Mouse (Mus musculus) limb, embryonic 15.5 days (tissue): ENCODE measurements around the gene Fcho2. TPM values are rescaled to one million over a fixed set of nuclear protein-coding genes. Genes with fewer than 3 reads are reported as not detected.

ENCODE experiments used
- ATAC-seq: fragments of 200-750 bp; cut with Nextera tagmentation; 2 replicates; pipeline ENCODE4 v1.8.0; 2017; ENCODE audit warnings: low read depth, moderate TSS enrichment; ENCODE audit not compliant: insufficient number of reproducible peaks, low FRiP score, low TSS enrichment
- H3K27ac ChIP-seq: fragments of 300-500 bp; sonication (generic); 2 replicates; pipeline ENCODE4 v1.5.1; 2015; ENCODE audit warnings: moderate library complexity, mild to moderate bottlenecking, inconsistent platforms
- H3K27me3 ChIP-seq: fragments of 300-500 bp; sonication (generic); 2 replicates; pipeline ENCODE4 v1.6.1; 2015; ENCODE audit warnings: inconsistent platforms
- H3K36me3 ChIP-seq: fragments of 300-500 bp; sonication (generic); 2 replicates; pipeline ENCODE4 v1.6.1; 2015; ENCODE audit warnings: inconsistent platforms
- H3K4me1 ChIP-seq: fragments of 300-500 bp; sonication (generic); 2 replicates; pipeline ENCODE4 v1.6.1; 2015; ENCODE audit warnings: inconsistent platforms
- H3K4me2 ChIP-seq: fragments of 300-500 bp; sonication (generic); 2 replicates; pipeline ENCODE4 v1.6.1; 2015; ENCODE audit warnings: mild to moderate bottlenecking, inconsistent platforms
- H3K4me3 ChIP-seq: fragments of 300-500 bp; sonication (generic); 2 replicates; pipeline ENCODE4 v1.5.1; 2015; ENCODE audit warnings: mild to moderate bottlenecking, inconsistent platforms
- H3K9ac ChIP-seq: fragments of 300-500 bp; sonication (generic); 2 replicates; pipeline ENCODE4 v1.6.1; 2015; ENCODE audit warnings: inconsistent platforms
- H3K9me3 ChIP-seq: fragments of 300-500 bp; sonication (generic); 2 replicates; pipeline ENCODE4 v1.6.1; 2016; ENCODE audit warnings: inconsistent platforms
- WGBS: fragments of 180-500 bp; shearing (Covaris S2); methylation state at CpG from one replicate; pipeline ENCODE4 v1.1.7; 2015; 5-methylcytosine and 5-hydroxymethylcytosine counted together
- polyA plus RNA-seq: library from polyadenylated mRNA; unstranded; fragments of >200 nt; fragmentation: Nextera tagmentation; extraction: Ambion mirVana; gene quantifications from 2 replicates; pipeline ENCODE4 v1.2.1, GENCODE M21; 2015

The Fcho2 gene
- polyA plus RNA-seq, 1 experiment from 2014 or later: 32.4 TPM

GRCm38 (mm10) chr13:98689605-98690290 lies 125.5 kb downstream of the Fcho2 start:
- H3K36me3 ChIP-seq: no peaks in the 10 kb centered on the region
- H3K4me2 ChIP-seq: no peak overlapping the region
- H3K27ac ChIP-seq: no peak overlapping the region
- peaks cover 25% of the 10 kb centered on the region for H3K27me3 ChIP-seq
- H3K4me3 ChIP-seq: no peak overlapping the region
- peaks cover 8% of the 10 kb centered on the region for H3K4me1 ChIP-seq
- no peak for ATAC-seq
- H3K9ac ChIP-seq: no peak overlapping the region
- 49% methylated on average over 11 of the region's 11 CpGs for WGBS
- H3K9me3 ChIP-seq: no peaks in the 10 kb centered on the region

- H3K9ac ChIP-seq: no peak overlapping the region
- ATAC-seq: no peak
- 64% methylated on average over 9 of the region's 9 CpGs for WGBS
These were observed 127.3 kb downstream of the Fcho2 start for GRCm38 (mm10) chr13:98687931-98688330.

GRCm38 (mm10) chr13:98684144-98684900 lies 130.9 kb downstream of the Fcho2 start:
- Histone ChIP-seq H3K27ac (no peak overlapping the region), H3K36me3 (no peaks in the 10 kb centered on the region), H3K27me3 (peaks cover 3% of the 10 kb centered on the region; the same call in 1 of the 2 replicates), H3K4me1 (peaks cover 6% of the 10 kb centered on the region; the same call in 1 of the 2 replicates), H3K9ac (no peak overlapping the region), H3K4me3 (no peak overlapping the region), H3K4me2 (no peak overlapping the region), H3K9me3 (no peaks in the 10 kb centered on the region)
- 48% methylated on average over 9 of the region's 9 CpGs for WGBS
- no peak for ATAC-seq

More at GRCm38 (mm10) chr13:98687931-98688330, 127.3 kb downstream of the Fcho2 start:
- Histone ChIP-seq H3K4me2 (no peak overlapping the region), H3K9me3 (no peaks in the 10 kb centered on the region), H3K27ac (no peak overlapping the region), H3K4me1 (peaks cover 6% of the 10 kb centered on the region; the same call in 1 of the 2 replicates), H3K4me3 (no peak overlapping the region), H3K27me3 (peaks cover 8% of the 10 kb centered on the region; the same call in 1 of the 2 replicates), H3K36me3 (no peaks in the 10 kb centered on the region)

GRCm38 (mm10) chr13:98683412-98683811 lies 131.8 kb downstream of the Fcho2 start:
- no peak for ATAC-seq
- Histone ChIP-seq H3K4me2 (no peak overlapping the region), H3K36me3 (no peaks in the 10 kb centered on the region), H3K9ac (no peak overlapping the region), H3K27ac (no peak overlapping the region), H3K4me3 (no peak overlapping the region), H3K9me3 (no peaks in the 10 kb centered on the region), H3K27me3 (no peaks in the 10 kb centered on the region; the same call in 1 of the 2 replicates), H3K4me1 (peaks cover 6% of the 10 kb centered on the region; the same call in 1 of the 2 replicates)
- 83% methylated on average over 2 of the region's 2 CpGs for WGBS

GRCm38 (mm10) chr13:98680470-98681060 lies 134.7 kb downstream of the Fcho2 start:
- H3K27ac ChIP-seq: no peak overlapping the region
- H3K36me3 ChIP-seq: no peaks in the 10 kb centered on the region
- no peak for ATAC-seq
- peaks cover 6% of the 10 kb centered on the region; the same call in 1 of the 2 replicates for H3K4me1 ChIP-seq
- no peaks in the 10 kb centered on the region for H3K27me3 ChIP-seq
- no peak overlapping the region for H3K4me3 ChIP-seq
- H3K9me3 ChIP-seq: no peaks in the 10 kb centered on the region
- H3K9ac ChIP-seq: no peak overlapping the region
- 76% methylated on average over 5 of the region's 5 CpGs for WGBS
- no peak overlapping the region for H3K4me2 ChIP-seq

GRCm38 (mm10) chr13:98679631-98680041 lies 135.6 kb downstream of the Fcho2 start:
- ATAC-seq: no peak
- Histone ChIP-seq H3K36me3 (no peaks in the 10 kb centered on the region), H3K4me1 (peaks cover 6% of the 10 kb centered on the region; the same call in 1 of the 2 replicates), H3K27ac (no peak overlapping the region), H3K4me2 (no peak overlapping the region), H3K27me3 (no peaks in the 10 kb centered on the region), H3K9ac (no peak overlapping the region), H3K9me3 (no peaks in the 10 kb centered on the region), H3K4me3 (no peak overlapping the region)
- WGBS: 28% methylated on average over 4 of the region's 4 CpGs

GRCm38 (mm10) chr13:98679230-98679629 lies 136.0 kb downstream of the Fcho2 start:
- no peaks in the 10 kb centered on the region for H3K9me3 ChIP-seq
- H3K36me3 ChIP-seq: no peaks in the 10 kb centered on the region
- no peak overlapping the region for H3K9ac ChIP-seq
- peaks cover 6% of the 10 kb centered on the region; the same call in 1 of the 2 replicates for H3K4me1 ChIP-seq
- H3K4me2 ChIP-seq: no peak overlapping the region
- WGBS: 94% methylated on average over 1 of the region's 1 CpGs
- H3K27me3 ChIP-seq: no peaks in the 10 kb centered on the region
- ATAC-seq: no peak
- no peak overlapping the region for H3K27ac ChIP-seq
- no peak overlapping the region for H3K4me3 ChIP-seq

GRCm38 (mm10) chr13:98673922-98674321 lies 141.3 kb downstream of the Fcho2 start:
- Histone ChIP-seq H3K4me3 (no peak overlapping the region), H3K4me2 (no peak overlapping the region), H3K4me1 (no peaks in the 10 kb centered on the region), H3K27me3 (no peaks in the 10 kb centered on the region), H3K9ac (no peak overlapping the region), H3K27ac (no peak overlapping the region), H3K36me3 (no peaks in the 10 kb centered on the region), H3K9me3 (no peaks in the 10 kb centered on the region)
- WGBS: 66% methylated on average over 4 of the region's 4 CpGs
- no peak for ATAC-seq

Other genes starting within 250 kb of the Fcho2 start
- not detected in 2 replicates for gene Tmem174, start 178.0 kb downstream of the Fcho2 start, polyA plus RNA-seq
- gene Tmem171, start 120.6 kb downstream of the Fcho2 start, polyA plus RNA-seq: 0.17 TPM in 1 of 2 replicates, not detected in the other
- gene Tnpo1, start 110.9 kb upstream of the Fcho2 start, polyA plus RNA-seq: 47.8 and 55.3 TPM in 2 replicates
- not detected in 2 replicates for gene 1700024P04Rik, start 169.1 kb upstream of the Fcho2 start, polyA plus RNA-seq